Mouse (Mus musculus) T-helper 1 cell (primary cell): ENCODE data around the gene Slc19a2.
"Not testable (repeated sequence)": the region's sequence is repeated elsewhere in the genome, so short reads cannot be mapped to it uniquely, and the experiment has no call there.

Experiments
- in situ Hi-C: fragments of 300-600 bp; cut with MboI, MseI; formaldehyde crosslinking; loops from one replicate; pipeline ENCODE4 v1.15.1; 2025; ENCODE audit warnings: high pct_unique_total_duplicates

Slc19a2 gene

DNA sequence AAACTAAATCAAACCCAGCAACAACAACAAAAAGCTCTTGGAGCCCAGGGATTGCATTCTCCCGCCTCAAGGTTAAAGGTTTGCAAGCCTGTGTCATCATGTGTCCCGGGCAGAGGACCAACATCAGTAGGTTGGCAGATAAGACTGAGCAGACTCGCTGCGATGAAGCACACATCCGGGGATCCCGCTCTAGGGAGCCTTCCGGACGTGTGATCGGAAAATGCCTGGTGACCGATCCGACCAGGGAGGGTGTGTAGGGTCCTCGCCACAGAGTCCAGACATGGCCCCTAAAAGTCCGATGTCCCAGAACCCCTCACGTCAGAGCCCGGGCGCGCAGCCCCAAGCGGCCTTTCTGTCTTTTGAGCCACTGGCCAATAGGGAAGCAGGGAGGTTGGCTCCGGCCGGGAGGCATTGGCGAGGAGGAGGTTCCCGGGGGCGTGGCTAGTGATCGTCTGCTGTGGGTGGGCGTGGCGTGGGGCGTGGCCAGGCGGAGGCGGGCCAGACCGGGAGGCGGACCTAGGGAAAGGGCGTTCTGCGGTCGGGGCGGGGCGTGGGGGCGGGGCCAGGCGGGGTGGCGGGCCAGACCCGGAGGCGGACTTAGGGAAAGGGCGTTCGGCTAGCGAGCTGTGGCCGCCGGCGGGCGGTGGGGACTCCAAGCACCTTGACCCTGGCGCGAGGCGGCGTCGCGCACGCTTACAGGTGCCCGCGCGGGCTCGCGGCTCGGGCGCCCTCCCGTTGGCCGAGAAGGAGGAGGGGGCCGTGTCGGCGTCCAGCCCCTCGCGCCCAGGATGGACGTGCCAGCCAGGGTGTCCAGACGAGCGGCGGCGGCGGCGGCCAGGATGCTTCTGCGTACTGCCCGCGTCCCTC, at the start of gene Slc19a2:
Gene Slc19a2, plus strand, starts transcription at position 582 of the 867 bp plus-strand sequence.
- in situ Hi-C loops, result no loop called here

DNA sequence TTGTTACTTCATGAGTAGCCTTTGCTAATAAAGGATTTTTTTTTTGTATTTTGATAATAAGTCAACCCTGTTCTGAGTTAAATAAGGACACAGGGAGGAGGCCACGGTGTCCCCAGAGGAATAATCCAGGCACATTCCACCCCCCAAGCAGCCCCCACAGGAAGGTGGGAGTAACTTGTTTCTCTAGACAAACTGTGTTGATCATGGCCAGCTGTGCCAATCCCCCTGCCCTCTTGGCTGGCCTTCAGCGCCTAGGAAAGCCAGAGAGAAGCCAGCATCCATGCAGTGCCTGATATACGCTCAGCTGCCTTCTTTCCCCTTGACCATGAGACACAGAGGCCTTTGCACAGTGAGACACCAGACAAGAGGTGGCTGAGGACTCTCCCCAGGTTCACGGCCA, 49.3 kb upstream of the Slc19a2 start:
- in situ Hi-C loops, result no loop called here

DNA sequence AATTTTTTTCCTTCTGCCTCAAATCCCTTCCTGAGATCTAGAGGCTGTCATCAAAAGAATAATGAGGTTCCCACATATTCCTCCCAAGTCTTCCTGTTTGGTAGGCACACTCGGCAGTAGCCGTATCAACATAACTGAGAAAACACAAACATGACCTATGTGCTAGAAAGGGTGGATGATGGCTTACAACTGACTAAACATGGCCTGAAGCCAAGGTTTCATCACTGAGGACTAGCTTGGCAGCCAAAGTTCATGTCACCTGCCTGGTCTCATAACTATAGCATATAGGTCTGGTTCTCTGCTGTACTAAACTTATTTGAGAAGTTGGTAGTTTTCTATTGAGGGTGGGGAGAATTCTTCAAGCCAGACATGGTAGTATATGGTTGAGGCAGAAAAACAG, 40.4 kb upstream of the Slc19a2 start:
- in situ Hi-C loops, result no loop called here

DNA sequence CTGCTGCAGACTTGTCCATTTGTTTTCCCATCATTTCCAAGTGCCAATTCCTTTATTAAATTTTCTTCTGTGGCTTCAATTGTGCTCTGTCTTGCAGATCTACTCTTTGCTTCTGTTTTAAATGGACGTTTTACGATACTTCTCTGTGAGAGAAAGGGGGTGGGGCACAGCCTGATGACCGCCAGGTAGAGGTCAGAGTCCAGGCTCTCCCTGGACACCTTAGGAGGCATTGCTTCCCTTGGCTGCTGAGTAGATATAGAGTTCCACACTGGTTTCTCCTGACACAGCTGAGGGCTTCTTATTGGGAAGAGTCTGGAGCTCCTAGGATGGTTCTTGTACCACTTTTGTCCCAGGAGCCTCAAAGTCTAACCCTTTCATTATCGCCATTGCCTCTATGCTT, 37.9 kb upstream of the Slc19a2 start:
- in situ Hi-C loops, result no loop called here

DNA sequence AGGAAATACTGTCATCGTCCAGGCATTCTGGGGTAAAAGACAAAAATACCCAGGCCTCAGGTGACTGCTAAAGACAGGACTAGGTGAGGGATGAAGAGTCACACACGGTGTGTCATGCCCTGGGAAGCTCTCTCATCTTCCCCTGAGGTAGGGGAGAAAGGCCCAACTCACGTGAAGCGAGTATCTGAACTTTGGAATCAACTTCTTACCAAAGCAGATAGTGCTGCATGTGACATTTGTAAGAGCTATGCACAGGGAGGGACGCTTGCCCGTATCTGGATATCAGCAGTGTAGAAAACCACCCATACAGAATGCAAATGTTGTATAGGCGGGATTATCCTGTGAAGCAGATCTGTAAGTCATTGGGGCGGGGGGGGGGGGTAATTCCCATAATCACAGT, 36.2 kb upstream of the Slc19a2 start:
- in situ Hi-C loops, result no loop called here

DNA sequence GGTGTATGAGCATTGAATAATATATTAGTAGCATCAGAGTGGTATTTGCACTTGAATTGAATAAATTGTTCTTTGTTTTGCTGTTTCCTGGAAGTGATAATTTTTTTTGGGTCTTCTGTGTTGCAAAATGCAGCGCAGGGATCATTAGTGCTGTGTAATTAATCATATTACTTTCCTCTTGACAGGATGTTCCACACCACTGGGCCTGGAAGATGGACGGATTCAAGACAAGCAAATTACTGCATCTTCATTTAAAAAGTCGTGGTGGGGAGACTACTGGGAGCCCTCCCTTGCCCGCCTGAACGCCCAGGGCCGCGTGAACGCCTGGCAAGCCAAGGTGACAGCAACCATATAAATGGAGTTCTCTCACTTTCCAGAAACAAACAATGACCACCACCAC, 34.7 kb upstream of the Slc19a2 start:
- in situ Hi-C loops, result no loop called here

DNA sequence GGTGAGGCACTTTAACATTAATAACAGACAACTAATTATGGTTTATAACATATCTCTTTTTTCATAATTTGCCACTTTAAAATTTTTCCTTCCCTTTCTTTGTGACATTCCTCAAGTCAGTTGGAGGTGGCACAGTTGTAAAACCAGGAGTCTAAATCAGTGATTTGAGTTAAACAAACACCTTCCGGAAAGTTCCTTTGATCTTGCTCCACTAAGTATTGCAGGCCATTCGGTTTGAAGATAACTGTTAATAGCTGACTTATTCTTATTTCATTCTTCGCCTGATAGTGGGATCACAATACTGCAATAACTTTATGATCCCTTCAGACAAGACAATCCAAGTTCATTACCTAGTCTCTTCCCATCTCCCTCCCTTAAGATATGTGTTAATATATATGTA, 33.7 kb upstream of the Slc19a2 start:
- in situ Hi-C loops, result no loop called here

DNA sequence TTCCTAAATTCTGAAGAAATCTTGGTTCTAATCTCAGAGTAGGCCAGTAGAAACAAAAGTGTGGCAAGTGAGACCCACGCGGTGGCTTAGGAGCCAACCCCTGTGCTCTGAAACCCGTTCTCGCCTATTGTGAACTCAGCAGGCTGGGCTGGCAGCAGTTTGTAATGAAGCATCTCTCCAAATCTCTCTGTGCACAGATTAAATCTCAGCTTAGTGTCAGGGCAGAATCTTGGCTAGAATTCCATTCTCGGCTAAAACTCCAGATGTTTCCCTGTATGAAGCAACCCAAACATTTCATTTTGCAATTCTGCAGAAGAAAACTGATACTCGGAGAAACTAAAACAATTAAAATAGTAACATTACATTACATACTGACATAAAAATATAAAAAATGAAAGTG, 33.3 kb upstream of the Slc19a2 start:
- in situ Hi-C loops, result no loop called here

DNA sequence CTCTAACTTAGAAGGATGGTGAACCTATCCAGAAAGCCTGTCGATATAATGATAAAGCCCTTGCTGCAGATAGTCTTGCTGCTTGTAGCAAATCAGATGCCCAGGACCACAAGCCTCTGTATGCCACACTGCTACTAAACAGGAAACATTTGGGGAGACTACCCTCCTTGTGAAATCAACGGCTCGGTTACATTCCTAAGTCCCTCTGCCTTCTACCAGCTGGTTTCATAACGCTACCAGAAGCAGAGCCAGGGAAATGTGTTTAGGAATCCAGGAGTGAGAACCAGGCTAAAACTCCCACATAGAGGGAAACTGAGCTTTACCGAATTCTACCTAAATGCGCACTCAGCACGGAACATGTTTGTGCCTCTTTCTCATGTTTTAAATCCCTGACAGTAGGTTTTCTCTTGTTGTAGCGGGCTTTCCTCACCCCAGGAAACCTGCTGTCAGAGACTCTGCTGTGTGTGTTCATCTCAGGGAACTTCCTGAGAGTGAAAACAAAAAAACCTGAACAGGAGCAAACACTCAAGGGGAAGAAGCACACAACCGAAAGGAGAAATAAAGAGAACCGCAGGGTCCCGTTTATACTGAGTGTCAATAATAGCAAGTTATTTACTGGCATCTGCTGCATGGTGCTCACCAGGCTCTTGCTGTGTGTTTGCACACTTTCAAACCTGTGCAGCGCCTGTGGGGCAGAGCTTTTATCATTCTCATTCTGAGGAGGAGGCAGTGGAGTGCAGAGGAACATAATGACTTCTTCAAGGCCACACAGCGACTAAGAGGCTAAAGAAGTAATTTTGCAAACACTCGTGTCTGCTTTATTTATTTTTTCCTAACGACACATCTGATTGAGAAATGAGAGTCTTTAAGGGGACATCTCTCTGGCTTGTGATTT, 30.8 kb upstream of the Slc19a2 start:
- in situ Hi-C loops, result no loop called here

DNA sequence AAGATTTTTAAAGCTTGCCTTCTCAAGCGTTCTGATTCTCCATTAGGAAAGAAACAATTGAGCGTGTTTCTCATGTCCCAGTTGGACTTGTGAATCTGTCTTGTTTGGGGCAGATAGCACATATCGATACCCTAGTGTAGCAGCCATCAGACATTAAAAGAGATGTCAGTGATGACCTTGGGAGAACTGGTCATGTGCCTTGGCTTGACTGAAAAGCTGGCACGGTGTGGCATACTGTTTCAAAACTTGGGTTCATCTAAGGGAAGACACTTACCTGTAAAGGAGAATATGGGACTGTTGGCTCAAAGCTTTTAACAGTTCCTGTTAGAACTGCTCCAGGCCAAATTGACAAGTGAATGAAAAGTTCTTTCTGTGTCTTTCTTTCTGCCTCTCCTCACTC, 28.6 kb upstream of the Slc19a2 start:
- in situ Hi-C loops, result no loop called here

DNA sequence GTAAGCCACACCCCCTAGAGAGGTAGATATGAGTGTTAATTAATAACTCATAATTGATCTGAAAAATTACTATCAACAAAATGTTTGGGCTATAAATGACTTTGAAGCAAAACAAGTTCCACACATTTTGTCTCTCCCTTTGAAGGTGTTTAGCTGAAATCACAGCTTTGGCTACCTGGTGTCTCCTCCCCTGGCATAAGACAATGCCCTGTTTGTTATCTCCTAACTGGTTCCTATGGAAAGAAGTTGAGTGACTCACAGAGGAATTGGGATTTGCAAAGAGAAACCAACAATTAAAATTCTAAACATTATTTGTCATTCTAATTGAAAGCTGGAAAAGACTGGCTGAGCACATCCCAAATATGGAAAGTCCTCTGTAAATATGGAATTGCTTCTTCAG, 25.8 kb upstream of the Slc19a2 start:
- in situ Hi-C loops, result no loop called here

DNA sequence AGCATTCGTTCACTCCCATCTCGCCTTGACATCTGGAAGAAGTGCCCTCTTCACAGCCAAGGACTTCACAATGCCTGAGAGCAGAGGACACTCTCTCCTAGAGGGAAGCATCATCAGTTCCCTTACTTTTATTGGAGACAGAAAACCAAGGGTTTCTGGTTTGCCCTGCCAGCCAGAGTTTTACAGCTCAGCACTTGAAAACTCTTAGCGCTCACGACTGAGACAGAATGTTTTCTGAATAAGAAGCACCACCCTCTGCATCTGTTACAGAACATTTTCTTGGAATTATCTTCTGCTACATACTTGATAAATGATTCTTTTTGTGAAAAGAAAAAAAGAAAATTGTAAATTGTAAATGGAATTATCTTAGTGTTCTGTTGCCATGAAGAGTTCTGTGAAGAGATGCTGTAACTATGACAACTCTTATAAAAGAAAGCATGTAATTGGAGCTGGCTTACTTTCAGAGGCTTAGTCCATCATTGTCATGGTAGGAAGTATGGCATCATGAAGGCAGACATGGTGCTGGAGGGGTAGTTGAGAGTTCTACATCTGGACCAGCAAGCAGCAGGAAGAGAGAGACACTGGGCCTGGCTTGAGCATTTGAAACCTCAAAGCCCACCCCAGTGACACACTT, 16.8 kb upstream of the Slc19a2 start:
- in situ Hi-C loops, result not testable (repeated sequence)

DNA sequence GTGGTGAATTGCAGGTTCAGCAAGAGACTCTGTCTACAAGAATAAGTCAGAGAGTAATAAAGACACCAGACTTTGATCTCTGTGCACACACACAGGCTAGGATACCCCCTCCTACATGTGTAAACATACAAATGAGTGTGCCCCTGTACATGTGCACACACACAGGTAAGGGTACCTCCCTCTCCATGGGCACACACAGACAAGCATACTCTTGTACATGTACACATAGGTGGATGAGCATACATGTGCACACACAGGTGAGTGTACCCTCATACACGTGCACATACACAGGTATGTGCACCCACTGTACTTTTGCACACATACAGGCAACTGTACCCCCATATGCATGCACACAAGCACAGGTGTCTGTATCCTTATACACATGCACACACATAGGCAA, 15.4 kb upstream of the Slc19a2 start:
- in situ Hi-C loops, result no loop called here

DNA sequence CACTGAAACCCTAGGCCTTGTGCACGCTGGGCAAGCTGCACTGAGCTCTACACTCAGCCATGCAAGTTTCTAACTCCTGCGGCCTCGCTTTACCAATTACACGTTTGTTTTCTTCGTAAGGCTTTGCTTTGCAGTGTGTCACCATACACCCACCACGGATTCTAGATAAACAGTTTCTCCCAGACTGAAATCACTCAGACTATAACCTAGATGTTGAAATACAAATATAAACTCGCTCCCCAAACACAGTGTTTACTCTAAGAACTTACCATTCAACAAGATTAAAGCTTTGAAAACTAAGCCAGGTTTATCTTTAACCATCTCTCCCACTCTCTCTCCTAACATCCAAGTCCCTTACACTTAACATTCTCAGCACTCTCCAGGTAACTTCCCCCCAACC, 13.8 kb upstream of the Slc19a2 start:
- in situ Hi-C loops, result no loop called here

DNA sequence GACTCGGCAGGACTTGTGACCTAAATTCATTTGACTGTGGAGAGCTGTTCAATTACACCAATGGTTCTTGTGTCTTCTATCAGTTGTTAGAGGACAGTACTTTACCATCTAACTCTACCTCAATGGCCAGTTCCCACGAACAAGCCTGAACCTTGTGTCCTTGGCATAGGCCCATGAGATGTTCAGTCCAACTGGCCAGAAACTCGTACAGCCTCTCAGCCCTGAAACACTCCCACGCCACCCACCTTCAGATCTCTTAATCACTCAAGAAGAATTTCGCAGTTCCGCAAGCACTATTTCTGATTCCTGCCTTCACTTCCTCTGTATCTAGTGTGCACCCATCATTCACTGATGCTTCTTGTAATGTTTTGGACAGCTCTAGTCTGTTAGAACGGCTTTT, 12.8 kb upstream of the Slc19a2 start:
- in situ Hi-C loops, result no loop called here

DNA sequence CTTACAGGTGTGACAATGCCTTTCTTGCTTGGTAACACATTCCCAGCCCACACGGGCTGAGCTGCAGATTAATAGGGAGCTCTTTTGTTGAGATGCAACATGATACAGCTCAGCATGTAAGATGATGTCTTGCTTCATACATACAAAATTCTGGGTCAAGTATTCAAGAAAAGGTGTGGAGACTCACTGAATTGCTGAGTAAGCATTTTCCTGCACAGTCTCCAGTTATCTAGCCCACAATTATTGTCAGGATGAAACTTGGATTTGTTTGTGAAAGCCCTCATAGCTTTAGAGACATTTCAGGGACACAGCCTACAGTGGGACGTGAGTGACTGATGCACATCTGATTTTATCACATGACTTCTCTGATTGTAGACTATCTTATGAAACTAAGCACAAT, 7.4 kb upstream of the Slc19a2 start:
- in situ Hi-C loops, result no loop called here

DNA sequence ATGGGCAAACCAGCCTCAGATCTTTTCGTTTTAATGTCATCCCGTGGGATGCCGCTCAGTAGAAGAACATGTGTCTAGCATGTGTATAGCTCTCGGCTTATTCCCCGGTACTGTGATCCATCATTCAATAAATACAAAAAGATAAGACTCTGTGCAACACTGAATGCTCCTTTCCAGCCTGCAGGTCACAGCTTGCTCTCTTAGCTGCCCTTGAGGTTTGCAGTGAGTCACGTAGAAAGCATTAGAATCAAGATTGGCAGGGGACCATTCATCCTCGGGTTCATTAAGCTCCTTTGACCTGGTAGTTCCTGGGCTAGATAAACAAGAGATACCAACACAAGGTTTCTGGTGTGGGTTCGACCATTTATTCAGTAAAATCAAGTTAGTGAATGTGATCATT, 6.0 kb upstream of the Slc19a2 start:
- in situ Hi-C loops, result no loop called here

DNA sequence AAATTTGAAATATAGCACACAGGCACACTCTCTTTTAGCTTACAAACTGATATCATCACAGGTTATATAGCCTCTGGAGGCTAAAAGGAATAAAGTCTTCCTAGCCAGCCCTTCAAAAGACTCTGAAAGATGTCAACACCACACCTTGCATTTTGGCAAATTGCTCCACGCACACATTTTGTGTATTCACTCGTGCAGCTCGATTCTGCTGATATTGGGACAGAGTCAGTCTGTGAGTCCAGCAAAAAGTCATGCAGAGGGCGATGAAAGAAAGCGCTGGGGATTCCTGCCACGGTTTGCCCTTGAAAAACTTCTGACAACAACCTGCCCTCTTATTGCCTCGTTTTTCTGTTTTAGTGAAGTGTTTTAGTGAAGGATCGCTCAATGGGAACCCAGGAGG, 1.4 kb upstream of the Slc19a2 start:
- in situ Hi-C loops, result no loop called here

DNA sequence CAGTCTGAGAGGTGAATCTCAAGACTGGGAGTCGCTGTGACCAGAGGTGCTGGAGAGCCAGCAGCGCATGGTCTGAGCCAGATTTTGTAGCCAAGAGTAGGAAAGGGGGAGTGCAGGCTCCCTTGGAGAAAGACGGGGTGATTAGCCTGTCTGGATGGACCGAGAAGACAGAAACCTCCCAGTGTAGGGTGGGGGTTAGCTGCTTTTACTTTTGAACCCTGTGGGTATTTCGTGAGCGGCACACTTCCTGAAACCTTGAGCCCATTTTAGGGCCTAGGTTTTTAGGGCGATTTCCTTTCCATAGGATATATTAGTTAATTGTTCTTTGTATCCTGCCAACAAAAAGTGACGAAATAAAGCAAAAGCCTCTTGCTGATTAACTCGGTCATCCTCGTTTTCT, 875 bp upstream of the Slc19a2 start:
- in situ Hi-C loops, result no loop called here

DNA sequence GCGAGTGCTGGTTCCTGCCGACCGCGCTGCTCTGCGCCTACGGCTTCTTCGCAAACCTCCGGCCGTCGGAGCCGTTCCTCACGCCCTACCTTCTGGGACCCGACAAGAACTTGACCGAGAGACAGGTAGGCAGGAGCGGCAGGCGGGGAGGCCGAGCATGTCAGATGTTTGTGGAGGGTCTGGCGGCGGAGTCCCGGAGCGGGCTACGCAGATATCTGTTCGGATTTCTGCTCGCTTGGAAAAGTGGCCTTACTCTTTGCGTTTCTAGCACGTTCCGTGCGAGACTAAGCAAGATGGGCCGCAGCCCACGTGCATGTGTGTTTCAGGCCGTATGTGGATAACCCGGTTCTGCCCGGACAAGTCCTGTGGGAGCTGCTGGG, 476 bp downstream of the Slc19a2 start:
- in situ Hi-C loops, result no loop called here

DNA sequence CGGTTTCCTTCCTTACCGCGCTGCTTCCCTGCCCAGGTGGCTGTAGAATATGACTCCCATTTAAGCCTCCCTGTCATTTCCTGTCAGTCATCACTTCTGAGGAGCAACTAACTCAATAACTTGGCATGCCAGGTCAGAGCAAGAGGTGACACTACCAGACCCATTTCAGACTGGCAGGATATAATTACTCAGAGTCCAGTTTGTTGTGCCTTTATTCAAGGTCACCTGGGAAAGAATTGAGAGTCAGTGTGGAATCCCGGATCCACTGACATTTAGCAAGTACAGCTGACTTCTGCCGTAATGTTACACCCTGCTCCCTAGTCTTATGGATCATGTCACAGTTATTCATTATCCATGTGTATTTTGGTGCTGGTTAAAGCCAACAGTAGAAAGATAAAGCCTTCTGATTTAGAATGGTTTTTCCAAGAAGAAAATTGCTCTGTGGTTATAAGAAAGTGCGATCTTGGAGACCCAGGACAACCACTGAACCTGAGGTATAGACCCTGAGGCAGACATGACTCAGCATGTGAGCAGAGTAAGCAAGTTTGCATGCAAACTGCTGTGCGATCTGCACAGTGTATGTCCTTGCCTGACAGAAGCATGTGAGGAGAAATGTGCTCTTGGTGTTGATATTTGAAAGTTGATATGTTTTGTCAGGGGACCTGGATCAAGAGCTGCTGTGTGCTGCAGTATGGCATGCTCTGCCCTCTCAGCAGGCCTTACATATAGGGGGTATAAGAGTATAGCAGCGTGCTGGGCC, 1.7 kb downstream of the Slc19a2 start:
- in situ Hi-C loops, result no loop called here

DNA sequence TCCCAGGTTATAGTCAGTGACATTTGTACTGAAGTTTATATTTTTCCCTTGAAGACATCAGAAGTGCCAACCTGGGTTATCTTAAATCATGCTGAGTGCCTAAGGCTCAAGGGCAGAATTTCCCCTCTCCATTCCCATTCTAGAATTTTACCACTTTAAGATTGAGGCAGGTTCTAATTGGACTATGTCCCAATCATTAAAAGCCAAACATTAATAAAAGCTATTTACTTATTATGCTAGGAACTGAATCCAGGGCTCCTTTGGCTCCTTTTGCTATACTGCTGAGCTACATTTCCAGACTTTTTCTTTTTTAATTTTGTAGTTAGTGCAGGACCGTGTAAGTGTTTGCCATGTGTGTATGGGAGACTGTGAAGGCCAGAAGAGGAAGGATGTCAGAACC, 2.6 kb downstream of the Slc19a2 start:
- in situ Hi-C loops, result no loop called here
